Mouse (Mus musculus) monocyte, adult 59 days (primary cell): ENCODE measurements around the gene Morc2a. TPM values are rescaled to one million over a fixed set of nuclear protein-coding genes. Genes with fewer than 3 reads are reported as not detected.

Source experiments
- total RNA-seq, 2 experiments: library from RNA; stranded (reverse); gene quantifications; one replicate each; pipeline ENCODE4 v1.2.4; 2023

Gene Morc2a
- 10 to 100 TPM; 38.9 to 42.0 TPM for total RNA-seq

DNA sequence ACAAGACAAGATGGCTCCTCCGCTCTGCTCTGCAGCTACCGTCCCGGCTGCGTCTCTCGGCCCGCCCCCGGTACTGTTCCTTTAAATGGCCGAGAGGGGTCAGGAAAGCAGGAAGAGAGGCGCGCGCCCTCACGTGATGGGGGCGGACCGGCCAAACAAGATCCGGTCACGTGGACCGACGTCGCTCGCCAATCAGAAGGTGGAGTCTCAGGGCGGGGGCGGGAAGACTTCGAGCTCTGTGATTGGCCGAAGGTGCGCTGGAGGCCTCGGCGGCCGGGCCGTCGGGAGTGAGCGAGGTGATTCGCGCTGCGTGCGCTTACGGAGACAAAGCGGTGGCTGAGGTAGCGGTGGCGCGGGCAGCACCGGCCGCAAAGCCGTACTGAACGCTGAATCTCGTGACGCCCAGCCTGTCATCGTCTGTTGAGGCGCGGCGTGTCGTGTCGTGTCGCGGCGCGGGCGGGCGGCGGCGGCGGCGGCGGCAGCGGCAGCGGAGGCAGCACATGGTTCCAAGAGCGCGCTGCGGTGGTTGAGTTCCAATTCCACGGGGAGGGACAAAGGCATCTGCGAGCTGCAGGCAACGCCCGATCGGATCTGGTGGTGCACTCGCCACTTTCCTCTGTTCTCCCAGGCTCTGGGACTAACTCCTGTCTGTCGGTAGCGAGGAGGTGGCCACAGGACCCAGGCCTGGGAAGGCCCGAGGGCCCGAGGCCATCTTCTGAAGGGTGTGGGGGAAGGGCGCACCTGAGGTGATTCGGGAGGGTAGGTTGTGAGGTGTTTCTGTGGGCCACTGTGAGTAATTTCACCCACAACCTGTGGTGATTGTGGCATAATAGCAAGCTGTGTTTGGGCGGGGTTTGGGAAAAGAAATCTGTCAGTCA, at the start of gene Morc2a:
TSS of gene Morc2a (plus strand) at position 228 of the 878 bp plus-strand sequence.

Other genes with a start within 250 kb of the Morc2a start
- gene Limk2, start 240.0 kb upstream of the Morc2a start, total RNA-seq, result 10 to 100 TPM; 26.1 to 28.3 TPM
- 10 to 100 TPM; 14.9 to 16.0 TPM for gene Rnf185, start 196.8 kb upstream of the Morc2a start, total RNA-seq
- not detected for gene Pla2g3, start 160.9 kb upstream of the Morc2a start, total RNA-seq
- 1 to 10 TPM; 1.1 to 1.8 TPM for gene Inpp5j, start 144.4 kb upstream of the Morc2a start, total RNA-seq
- 10 to 100 TPM; 10.2 to 11.6 TPM for gene Selenom, start 134.5 kb upstream of the Morc2a start, total RNA-seq
- 1 to 10 TPM; 6.8 to 6.9 TPM for gene Smtn, start 108.6 kb upstream of the Morc2a start, total RNA-seq
- not detected for gene Osbp2, start 214.7 kb downstream of the Morc2a start, total RNA-seq
- 1 to 10 TPM; 1.3 to 1.9 TPM for gene 4921536K21Rik, start 245.9 kb downstream of the Morc2a start, total RNA-seq
- gene Dusp18, start 246.0 kb downstream of the Morc2a start, total RNA-seq, result 10 to 100 TPM; 10.5 to 11.7 TPM